Mouse (Mus musculus): ENCODE results near the gene Olfr2.
"Not testable (repeated sequence)": the region's sequence is repeated elsewhere in the genome, so short reads cannot be mapped to it uniquely, and the experiment has no call there.

Gene Olfr2

GRCm38 (mm10) chr7:107005972-107006371 is at the start of gene Olfr2:
TSS of gene Olfr2 (minus strand) at chr7:107006072.
- DNase-seq (ENCODE audit: low read depth, low spot score) = no peak
- H3K36me3 ChIP-seq (ENCODE audit: control insufficient read depth, insufficient read depth, low read length, poor library complexity, severe bottlenecking) = no peaks in the 10 kb centered on the region
- no peaks in the 10 kb centered on the region for H3K27me3 ChIP-seq (ENCODE audit: control insufficient read depth, insufficient read depth, low read length, poor library complexity, severe bottlenecking)

GRCm38 (mm10) chr7:107047578-107047977 is 41.7 kb upstream of the Olfr2 start:
- H3K36me3 ChIP-seq (ENCODE audit: control insufficient read depth, insufficient read depth, low read length, poor library complexity, severe bottlenecking) = no peaks in the 10 kb centered on the region
- peaks cover 1% of the 10 kb centered on the region; the same call in 1 of the 2 replicates for H3K27me3 ChIP-seq (ENCODE audit: control insufficient read depth, insufficient read depth, low read length, poor library complexity, severe bottlenecking)
- DNase-seq (ENCODE audit: low read depth, low spot score) = no peak

- no peaks in the 10 kb centered on the region for H3K36me3 ChIP-seq (ENCODE audit: control insufficient read depth, insufficient read depth, low read length, poor library complexity, severe bottlenecking)
- DNase-seq (ENCODE audit: low read depth, low spot score) = peak; percentile 75
- peaks cover 1% of the 10 kb centered on the region; the same call in 1 of the 2 replicates for H3K27me3 ChIP-seq (ENCODE audit: control insufficient read depth, insufficient read depth, low read length, poor library complexity, severe bottlenecking)
Measured at GRCm38 (mm10) chr7:107045833-107046232, 40.0 kb upstream of the Olfr2 start.

- Histone ChIP-seq H3K36me3 (ENCODE audit: control insufficient read depth, insufficient read depth, low read length, poor library complexity, severe bottlenecking) (no peaks in the 10 kb centered on the region), H3K27me3 (ENCODE audit: control insufficient read depth, insufficient read depth, low read length, poor library complexity, severe bottlenecking) (peaks cover 1% of the 10 kb centered on the region; the same call in 1 of the 2 replicates)
- DNase-seq (ENCODE audit: low read depth, low spot score) = peak; percentile 20
Measured at GRCm38 (mm10) chr7:107044407-107044806, 38.5 kb upstream of the Olfr2 start.

- Histone ChIP-seq H3K27me3 (ENCODE audit: control insufficient read depth, insufficient read depth, low read length, poor library complexity, severe bottlenecking) (peaks cover 1% of the 10 kb centered on the region; the same call in 1 of the 2 replicates), H3K36me3 (ENCODE audit: control insufficient read depth, insufficient read depth, low read length, poor library complexity, severe bottlenecking) (no peaks in the 10 kb centered on the region)
- no peak for DNase-seq (ENCODE audit: low read depth, low spot score)
Measured at GRCm38 (mm10) chr7:107043136-107043535, 37.3 kb upstream of the Olfr2 start.

- Histone ChIP-seq H3K36me3 (ENCODE audit: control insufficient read depth, insufficient read depth, low read length, poor library complexity, severe bottlenecking) (no peaks in the 10 kb centered on the region), H3K27me3 (ENCODE audit: control insufficient read depth, insufficient read depth, low read length, poor library complexity, severe bottlenecking) (no peaks in the 10 kb centered on the region)
- no peak for DNase-seq (ENCODE audit: low read depth, low spot score)
Measured at GRCm38 (mm10) chr7:107039934-107040563, 34.2 kb upstream of the Olfr2 start.

GRCm38 (mm10) chr7:107030874-107031273 is 25.0 kb upstream of the Olfr2 start, which contains the start of gene Olfr713:
TSS of gene Olfr713 (plus strand) at chr7:107031174.
- no peaks in the 10 kb centered on the region for H3K36me3 ChIP-seq (ENCODE audit: control insufficient read depth, insufficient read depth, low read length, poor library complexity, severe bottlenecking)

GRCm38 (mm10) chr7:107004169-107004568 is 1.7 kb downstream of the Olfr2 start:
- no peak for DNase-seq (ENCODE audit: low read depth, low spot score)
- H3K36me3 ChIP-seq (ENCODE audit: control insufficient read depth, insufficient read depth, low read length, poor library complexity, severe bottlenecking) = no peaks in the 10 kb centered on the region
- H3K27me3 ChIP-seq (ENCODE audit: control insufficient read depth, insufficient read depth, low read length, poor library complexity, severe bottlenecking) = no peaks in the 10 kb centered on the region

More at GRCm38 (mm10) chr7:107030874-107031273, 25.0 kb upstream of the Olfr2 start, which contains the start of gene Olfr713:
- H3K27me3 ChIP-seq (ENCODE audit: control insufficient read depth, insufficient read depth, low read length, poor library complexity, severe bottlenecking) = no peaks in the 10 kb centered on the region
- no peak for DNase-seq (ENCODE audit: low read depth, low spot score)

- Histone ChIP-seq H3K36me3 (ENCODE audit: control insufficient read depth, insufficient read depth, low read length, poor library complexity, severe bottlenecking) (no peaks in the 10 kb centered on the region), H3K27me3 (ENCODE audit: control insufficient read depth, insufficient read depth, low read length, poor library complexity, severe bottlenecking) (no peaks in the 10 kb centered on the region)
- DNase-seq (ENCODE audit: low read depth, low spot score) = no peak
Measured at GRCm38 (mm10) chr7:107000798-107001197, 5.1 kb downstream of the Olfr2 start.

GRCm38 (mm10) chr7:106985236-106985635 is 20.6 kb downstream of the Olfr2 start:
- DNase-seq (ENCODE audit: low read depth, low spot score) = no peak
- no peaks in the 10 kb centered on the region for H3K27me3 ChIP-seq (ENCODE audit: control insufficient read depth, insufficient read depth, low read length, poor library complexity, severe bottlenecking)

GRCm38 (mm10) chr7:106975353-106975752 is 30.5 kb downstream of the Olfr2 start, which contains the start of gene Olfr711:
TSS of gene Olfr711 (minus strand) at chr7:106975453.
- no peak for DNase-seq (ENCODE audit: low read depth, low spot score)
- Histone ChIP-seq H3K36me3 (ENCODE audit: control insufficient read depth, insufficient read depth, low read length, poor library complexity, severe bottlenecking) (no peaks in the 10 kb centered on the region), H3K27me3 (ENCODE audit: control insufficient read depth, insufficient read depth, low read length, poor library complexity, severe bottlenecking) (no peaks in the 10 kb centered on the region)

More at GRCm38 (mm10) chr7:106985236-106985635, 20.6 kb downstream of the Olfr2 start:
- H3K36me3 ChIP-seq (ENCODE audit: control insufficient read depth, insufficient read depth, low read length, poor library complexity, severe bottlenecking) = no peaks in the 10 kb centered on the region

GRCm38 (mm10) chr7:106967503-106967902 is 38.4 kb downstream of the Olfr2 start:
- not testable (repeated sequence) for H3K36me3 ChIP-seq (ENCODE audit: control insufficient read depth, insufficient read depth, low read length, poor library complexity, severe bottlenecking); H3K27me3 ChIP-seq (ENCODE audit: control insufficient read depth, insufficient read depth, low read length, poor library complexity, severe bottlenecking)
- DNase-seq (ENCODE audit: low read depth, low spot score) = peak; percentile 54

GRCm38 (mm10) chr7:106963837-106964236 is 42.0 kb downstream of the Olfr2 start, which contains the start of gene Olfr6:
TSS of gene Olfr6 (minus strand) at chr7:106963937.
- no peaks in the 10 kb centered on the region for H3K36me3 ChIP-seq (ENCODE audit: control insufficient read depth, insufficient read depth, low read length, poor library complexity, severe bottlenecking)
- DNase-seq (ENCODE audit: low read depth, low spot score) = no peak
- no peaks in the 10 kb centered on the region for H3K27me3 ChIP-seq (ENCODE audit: control insufficient read depth, insufficient read depth, low read length, poor library complexity, severe bottlenecking)

GRCm38 (mm10) chr7:106948212-106948611 is 57.7 kb downstream of the Olfr2 start, which contains the start of gene Olfr710:
TSS of gene Olfr710 (minus strand) at chr7:106948312.
- Histone ChIP-seq H3K27me3 (ENCODE audit: control insufficient read depth, insufficient read depth, low read length, poor library complexity, severe bottlenecking) (no peaks in the 10 kb centered on the region), H3K36me3 (ENCODE audit: control insufficient read depth, insufficient read depth, low read length, poor library complexity, severe bottlenecking) (no peaks in the 10 kb centered on the region)
- no peak for DNase-seq (ENCODE audit: low read depth, low spot score)

Data from splenic B cell, adult 2 months (primary cell).